Mouse (Mus musculus): ENCODE data around the gene Gm28729. TPM values are rescaled to one million over a fixed set of nuclear protein-coding genes. Genes with fewer than 3 reads are reported as not detected.

The Gm28729 gene
- polyA plus RNA-seq, 1 experiment from 2014 or later = not detected

Other genes starting within 250 kb of the Gm28729 start
- gene Atp1b3, start 160.8 kb downstream of the Gm28729 start, polyA plus RNA-seq (2015; fragmentation: Nextera tagmentation; extraction: Ambion mirVana) = 87.3 and 98.3 TPM in 2 replicates
- gene Rnf7, start 46.6 kb downstream of the Gm28729 start, polyA plus RNA-seq (2015; fragmentation: Nextera tagmentation; extraction: Ambion mirVana) = 91.3 and 91.7 TPM in 2 replicates
- 2.9 and 3.2 TPM in 2 replicates for gene Rasa2, start 106.4 kb upstream of the Gm28729 start, polyA plus RNA-seq (2015; fragmentation: Nextera tagmentation; extraction: Ambion mirVana)
- gene Zbtb38, start 227.6 kb upstream of the Gm28729 start, polyA plus RNA-seq (2015; fragmentation: Nextera tagmentation; extraction: Ambion mirVana) = 5.8 and 7.2 TPM in 2 replicates

Data from liver, embryonic 13.5 days (tissue).